Mouse (Mus musculus) gastrocnemius, postnatal 36 days (tissue): ENCODE measurements around the gene Fam19a2. TPM values are rescaled to one million over a fixed set of nuclear protein-coding genes. Genes with fewer than 3 reads are reported as not detected.

Experiments
- DNase-seq, 2 experiments: peaks; one replicate each; pipeline ENCODE4 v3.0.0; 2022
- intact Hi-C: fragments of 180-260 bp; cut with DNase I; formaldehyde crosslinking; loops from one replicate; pipeline ENCODE4 v1.15.1; 2025
- total RNA-seq, 2 experiments: library from RNA; stranded (reverse); gene quantifications; 2 replicates each; pipeline ENCODE4 v1.2.3; 2021

Gene Fam19a2
- total RNA-seq, 2 experiments from 2014 or later: 0.05 TPM; not detected in 1

DNA sequence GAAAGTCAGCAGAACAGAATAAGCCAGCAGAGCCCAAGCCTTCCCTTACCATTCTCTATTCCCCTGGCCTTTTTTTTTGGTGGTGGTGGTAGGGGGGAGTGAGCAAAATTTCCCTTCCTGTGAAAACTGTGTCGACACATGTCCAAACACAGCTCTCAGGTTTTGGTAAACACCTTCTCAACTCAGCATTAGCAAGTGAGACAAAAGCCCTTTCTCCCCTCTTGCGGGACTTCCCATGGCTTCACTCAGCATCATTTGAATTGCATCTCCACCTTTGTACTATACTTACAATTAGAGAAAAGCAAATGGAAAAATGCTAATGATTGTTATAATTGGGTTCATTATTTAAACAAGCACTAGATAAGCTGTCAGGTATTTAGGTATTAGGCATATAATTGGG is 119.5 kb downstream of the Fam19a2 start:
- intact Hi-C loops: no loop called here
- no peak for DNase-seq

DNA sequence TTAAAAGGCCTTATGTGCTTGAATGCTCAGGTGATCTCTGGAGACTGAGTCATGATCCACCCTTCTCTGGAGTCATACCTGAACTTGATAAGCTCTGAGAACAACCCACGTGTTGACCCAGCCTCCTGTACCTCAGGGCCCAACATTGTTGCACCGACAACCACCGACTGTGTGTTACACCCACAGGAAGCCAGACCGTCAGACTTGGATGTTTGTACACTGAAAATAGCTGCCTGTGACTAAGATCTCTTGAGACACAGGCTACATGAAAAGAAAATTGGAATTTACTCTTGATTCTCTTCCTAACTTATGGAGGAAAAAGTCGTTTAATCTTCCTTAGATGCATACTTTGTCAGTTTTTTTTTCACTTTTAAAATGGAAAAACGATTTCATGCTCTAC is 121.8 kb downstream of the Fam19a2 start:
- intact Hi-C loops: no loop called here
- DNase-seq: no peak

DNA sequence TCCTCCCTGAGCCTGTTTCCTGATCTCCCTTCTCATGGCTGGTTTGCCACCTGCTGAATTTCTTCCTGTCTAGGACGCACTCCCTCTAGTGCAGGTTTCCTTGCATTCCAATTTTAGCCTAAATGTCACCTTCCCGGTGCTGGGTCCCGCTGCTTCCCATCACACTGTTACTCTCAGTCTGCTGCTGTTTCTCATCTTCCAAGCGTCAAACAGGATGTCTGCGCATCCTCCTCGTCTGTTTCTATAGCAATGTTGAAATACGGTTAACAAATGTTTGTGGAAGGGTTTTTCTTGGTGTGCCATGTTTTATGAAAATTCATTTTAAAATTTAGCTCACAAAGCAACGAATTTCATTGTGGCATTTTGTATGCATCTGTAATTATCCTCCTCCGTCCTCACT is 131.6 kb downstream of the Fam19a2 start:
- intact Hi-C loops: no loop called here
- no peak for DNase-seq

DNA sequence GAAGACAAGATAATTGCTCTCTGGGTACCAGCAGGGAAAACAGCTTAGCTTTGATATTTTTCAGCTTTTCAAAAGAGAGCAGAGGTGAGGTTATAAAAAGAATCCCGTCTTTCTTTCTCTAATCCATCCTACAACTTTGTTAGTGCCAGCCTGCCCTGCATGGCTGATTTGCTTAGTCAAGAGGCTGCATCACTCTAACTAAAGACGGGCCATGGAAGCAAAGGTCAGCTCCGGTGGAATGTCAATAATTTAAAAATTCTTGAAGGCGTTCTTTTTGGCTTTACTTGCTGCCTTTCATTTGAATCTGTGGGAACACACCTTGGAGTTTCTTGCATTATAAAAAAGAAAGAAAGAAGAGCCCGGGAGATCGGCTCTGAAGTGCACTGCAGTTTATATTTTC is 134.3 kb downstream of the Fam19a2 start:
- DNase-seq: no peak
- intact Hi-C loops: no loop called here

DNA sequence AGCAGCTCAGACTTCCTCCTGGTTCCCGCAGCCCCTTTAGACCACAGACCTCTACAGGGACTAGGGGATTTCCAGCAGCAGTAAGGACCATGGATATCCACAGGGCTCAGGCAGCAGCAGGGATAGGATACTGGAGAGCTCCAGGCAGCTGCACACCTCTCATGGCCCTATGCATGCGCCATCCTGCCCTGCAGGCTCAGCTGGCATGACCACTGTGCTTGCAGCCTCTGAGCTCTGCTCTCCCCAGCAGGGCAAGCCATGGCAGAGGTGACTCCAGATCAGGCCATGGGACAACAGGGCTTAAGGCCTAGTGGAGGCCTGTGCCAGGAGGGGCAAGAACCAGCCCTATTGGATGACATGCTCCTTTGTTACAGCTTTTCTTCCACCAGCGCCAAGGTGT is 137.4 kb downstream of the Fam19a2 start:
- DNase-seq: no peak
- intact Hi-C loops: no loop called here

DNA sequence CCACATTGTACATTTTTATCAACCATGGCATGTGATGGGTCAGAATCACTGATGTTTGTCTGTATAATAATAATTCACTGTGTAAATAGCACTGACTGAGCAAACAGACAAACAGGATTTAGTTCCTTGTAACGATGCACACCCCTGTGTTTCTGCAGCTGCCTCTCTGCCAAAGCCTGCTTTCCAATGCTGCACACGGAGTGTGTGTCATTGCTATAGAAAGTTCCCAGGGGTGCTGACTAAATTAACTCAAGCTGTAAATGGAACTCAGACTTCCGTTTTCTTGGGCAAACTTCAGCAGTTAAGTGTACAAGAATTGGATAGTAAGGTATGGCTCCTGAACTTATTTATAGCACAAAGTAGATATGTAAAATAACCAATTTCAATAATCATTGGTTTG is 138.7 kb downstream of the Fam19a2 start:
- intact Hi-C loops: no loop called here
- DNase-seq: no peak

DNA sequence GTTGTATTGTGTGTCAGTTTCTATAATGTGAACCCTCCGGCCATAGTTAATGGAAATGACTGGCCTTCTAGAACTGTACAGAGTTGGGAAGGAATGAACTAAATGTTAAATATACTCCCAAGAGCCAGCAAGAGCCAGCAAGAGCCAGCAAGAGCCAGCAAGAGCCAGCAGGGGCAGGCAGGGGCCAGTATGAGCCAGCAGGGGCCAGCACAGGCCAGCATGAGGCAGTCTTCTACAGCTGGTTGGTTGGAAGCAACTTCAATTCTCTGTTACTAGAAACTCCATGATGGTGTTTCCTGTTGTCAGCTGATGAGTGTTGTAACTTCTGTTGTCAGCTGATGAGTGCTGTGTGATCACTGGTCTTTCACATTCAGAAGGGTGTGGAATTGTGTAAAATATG is 151.2 kb downstream of the Fam19a2 start:
- intact Hi-C loops: no loop called here
- DNase-seq: no peak

DNA sequence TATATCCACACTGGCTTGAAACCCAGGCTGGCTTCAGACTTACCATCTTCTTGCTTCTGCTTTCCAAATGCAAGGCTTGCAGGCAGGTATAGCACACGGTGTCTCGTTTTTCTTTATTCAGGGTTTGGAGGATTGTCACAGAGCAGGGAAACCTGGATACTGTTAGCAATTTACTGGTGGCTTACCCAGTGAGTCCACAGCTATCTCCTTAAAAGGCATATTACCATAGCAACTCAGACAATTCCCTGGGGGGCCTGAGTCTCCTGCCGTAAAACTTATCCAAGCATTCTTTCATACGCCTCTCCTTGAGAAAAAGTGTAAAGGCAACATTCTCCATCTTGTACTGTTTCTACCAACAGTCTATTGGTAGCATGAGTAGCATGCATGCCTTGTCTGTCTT is 152.2 kb downstream of the Fam19a2 start:
- DNase-seq: no peak
- intact Hi-C loops: no loop called here

DNA sequence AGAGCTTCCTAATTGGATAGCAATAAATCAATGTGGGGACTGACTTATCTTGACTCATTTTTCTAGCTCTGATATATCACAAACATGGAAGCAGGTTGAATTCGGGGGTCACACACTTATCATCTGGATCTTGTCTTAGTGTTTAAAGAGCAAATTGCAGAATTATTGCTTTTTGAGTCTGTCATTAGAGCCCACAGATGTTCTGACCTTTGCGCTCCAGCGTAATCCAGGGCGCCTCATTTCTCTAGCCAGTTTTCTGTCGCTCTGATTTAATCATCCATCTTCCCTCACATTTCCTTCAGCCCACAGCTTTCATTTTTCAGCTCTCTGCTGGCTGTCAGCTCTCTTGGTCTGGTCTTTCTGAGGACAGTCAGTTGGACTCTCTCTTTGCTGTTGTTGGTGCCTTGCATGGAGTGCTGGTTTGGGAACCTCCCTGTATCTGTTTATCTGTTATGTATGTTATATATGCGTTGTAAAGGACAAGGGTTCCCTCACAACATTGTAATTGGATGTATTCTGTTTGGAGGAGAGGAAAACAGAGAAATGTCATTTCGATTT is 154.9 kb downstream of the Fam19a2 start:
- DNase-seq: no peak
- intact Hi-C loops: no loop called here

DNA sequence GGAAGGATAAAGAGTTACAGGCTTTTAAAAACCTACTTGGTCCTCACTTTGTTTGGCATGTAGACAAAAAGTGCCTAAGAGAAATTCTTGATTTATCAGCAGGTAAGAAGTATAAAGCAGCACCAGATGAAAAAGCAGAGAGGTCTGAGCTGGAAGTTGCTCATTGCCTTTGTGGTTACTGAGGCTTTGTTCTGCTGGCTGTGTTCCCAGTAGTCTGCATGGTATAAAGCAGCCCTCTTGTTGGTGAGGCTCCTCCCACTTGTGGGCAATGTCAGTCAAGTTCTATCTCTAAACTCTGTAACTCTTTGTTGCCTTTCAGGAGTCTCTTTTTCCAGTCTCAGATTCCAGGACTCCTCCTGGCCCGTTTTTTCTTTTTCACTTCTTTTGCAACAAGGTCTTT is 156.5 kb downstream of the Fam19a2 start:
- intact Hi-C loops: no loop called here
- DNase-seq: no peak

DNA sequence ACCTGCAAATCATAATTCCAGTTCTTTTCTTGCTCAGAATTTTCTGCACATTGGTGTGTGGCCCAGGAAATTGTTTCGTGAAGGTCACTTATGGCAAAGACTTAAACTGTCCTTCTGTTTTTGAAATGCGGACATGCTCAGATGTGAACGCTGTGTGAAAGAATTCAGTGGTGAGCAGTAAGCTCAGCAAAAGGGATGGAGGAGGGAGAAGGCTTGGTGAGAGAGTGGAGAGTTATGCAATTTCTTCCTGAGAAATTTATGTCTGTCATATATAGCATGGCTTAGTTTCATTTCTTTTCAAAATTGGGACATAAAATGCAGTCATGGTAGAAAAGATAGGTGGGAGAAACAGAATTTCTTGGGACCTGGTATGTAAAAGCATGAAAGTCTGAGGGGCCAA is 160.7 kb downstream of the Fam19a2 start:
- no peak for DNase-seq
- intact Hi-C loops: no loop called here

DNA sequence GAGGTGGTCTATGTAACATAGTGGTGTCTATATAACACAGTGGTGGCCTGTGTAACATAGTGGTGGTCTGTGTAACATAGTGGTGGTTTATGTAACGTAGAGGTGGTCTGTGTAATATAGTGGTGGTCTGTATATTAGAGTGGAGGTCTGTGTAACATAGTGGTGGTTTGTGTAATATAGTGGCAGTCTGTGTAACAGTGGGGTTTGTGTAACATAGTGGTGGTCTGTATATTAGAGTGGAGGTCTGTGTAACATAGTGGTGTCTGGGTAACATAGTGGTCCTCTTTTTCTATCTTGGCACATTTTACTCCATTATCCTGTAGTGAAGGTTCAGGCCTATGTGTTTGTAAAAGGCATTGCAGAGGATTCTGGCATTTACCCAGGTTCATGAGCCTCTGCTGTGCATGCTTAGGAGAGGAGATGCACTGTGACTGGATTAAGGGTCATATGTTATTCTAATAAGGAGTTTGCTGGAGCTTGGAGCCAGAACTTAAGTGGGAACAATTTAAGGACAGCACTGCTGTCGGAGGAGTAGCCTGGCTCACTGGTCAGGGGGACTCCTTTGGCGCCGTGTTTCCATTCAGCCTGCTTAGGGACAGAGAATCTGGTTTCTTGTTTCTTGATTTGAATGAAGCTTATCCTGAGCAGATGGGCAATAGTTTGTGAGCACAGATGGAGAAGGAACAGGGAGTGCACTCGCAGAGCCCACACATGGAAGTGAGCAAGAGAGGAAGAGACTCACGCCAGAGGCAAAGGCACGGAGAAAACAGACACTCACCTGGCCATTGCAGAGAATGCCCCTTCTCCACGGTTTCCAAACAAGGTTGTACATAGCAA is 162.9 kb downstream of the Fam19a2 start:
- intact Hi-C loops: no loop called here
- DNase-seq: no peak

DNA sequence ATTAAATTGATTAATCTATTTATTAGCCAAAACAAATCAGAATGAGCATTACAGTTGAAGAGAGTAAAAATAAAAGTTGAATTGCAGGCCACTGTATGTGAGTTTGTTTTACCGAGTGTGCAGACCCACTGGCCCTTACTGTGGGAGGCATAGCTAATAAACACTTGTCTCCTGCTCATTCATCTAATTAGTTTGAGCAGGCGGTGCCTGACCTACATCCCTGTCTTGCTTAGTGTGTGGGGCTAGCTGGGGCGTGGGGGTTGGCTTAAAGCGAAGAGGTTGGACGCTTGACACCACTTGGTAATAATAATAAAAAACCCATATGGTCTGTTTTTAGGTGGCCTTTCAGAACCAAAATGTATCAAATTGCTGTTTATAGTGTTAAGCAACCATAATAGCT is 167.8 kb downstream of the Fam19a2 start:
- no peak for DNase-seq
- intact Hi-C loops: no loop called here

DNA sequence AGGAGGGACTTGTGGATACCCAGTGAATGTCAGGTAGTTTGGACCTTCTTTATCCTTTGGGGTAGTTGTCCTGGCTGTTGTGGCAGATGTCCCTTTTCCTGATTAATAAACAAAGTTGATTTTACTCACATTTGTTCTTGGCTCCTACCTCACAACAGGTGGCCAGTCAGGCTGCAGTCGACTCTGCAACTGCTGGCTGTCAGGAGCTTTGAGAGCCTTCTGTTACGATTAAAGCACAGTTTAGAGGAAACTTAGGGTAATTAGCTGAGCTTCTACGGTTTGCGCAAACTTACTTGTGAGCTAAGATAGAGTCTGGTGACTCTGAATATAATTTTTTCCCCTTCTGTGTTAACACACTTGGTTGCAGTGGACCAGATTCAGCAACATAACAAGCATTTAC is 173.8 kb downstream of the Fam19a2 start:
- intact Hi-C loops: no loop called here

DNA sequence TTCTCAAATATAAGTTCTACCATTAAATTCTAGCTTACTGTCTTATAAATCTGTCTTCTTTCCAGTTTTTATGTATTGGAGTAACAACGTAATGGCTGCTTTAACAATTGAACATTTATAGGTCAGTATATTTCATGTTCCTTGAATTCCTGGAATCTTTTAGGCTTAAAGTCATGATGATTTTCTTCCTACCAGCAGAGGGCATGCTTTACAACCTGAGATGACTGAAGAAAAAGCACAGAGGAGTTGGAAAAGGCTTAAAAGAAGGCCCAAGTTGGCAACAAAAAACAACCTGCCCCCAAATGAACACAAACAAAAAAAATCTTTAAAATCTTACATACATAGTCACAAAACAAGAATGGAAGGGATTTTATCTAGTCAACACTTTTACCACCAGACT is 193.0 kb downstream of the Fam19a2 start:
- intact Hi-C loops: no loop called here
- DNase-seq: no peak

More for the DNA sequence above, 173.8 kb downstream of the Fam19a2 start:
- DNase-seq: no peak

DNA sequence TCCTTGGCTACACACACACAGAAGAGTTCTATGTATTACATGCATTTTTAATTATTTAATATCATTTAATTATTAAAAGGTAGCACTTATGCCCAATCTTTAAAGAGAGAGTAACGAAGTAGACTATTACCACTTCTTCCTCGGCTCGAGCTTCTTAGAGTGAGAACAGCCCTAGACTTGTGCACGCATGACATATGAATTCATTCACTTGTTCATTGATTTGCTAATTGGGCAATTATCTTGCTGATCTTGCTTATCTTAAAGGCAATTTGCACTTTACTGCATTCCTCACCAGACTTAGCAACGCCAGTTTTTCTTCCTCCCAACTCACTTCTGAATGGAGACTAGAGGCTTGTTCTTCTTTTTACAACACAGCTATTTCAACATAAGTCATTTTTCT is 196.7 kb downstream of the Fam19a2 start:
- intact Hi-C loops: no loop called here
- no peak for DNase-seq

DNA sequence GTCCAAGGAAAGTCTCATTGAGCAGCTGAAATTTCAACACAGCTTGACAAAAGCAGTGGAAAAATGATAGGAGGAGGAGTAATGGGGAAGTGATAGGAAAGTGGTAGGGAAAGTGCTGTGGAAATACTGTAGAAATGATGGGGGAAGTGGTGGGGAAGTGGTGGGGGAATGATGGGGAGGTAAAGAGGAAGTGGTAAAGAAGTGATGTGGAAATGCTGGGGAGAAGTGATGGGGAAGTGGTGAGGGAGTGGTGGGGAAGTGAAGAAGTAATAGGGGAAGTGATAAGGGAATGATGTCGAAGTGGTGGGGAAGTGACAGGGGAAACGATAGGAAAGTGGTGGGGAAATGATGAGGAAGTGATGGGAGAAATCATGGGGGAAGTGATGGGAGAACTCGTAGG is 198.5 kb downstream of the Fam19a2 start:
- intact Hi-C loops: no loop called here
- DNase-seq: no peak

DNA sequence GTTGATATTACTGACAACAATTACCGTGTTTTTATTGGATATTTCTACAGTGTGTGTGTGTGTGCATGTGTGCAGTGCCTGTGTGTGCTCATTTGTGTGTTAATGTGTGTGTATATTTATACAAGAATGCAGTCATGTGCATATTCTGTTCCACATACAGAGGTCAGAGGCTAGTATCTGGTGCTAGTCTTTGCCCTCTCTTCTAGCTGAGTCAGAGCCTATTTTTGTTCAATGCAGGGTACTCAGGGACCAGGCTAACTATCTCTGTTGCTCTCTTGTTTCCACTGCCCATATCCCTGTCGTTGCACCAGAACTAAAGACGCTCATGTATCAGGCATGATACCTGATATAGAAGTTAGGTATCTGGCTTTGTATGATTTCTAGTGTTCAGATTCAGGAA is 251.0 kb downstream of the Fam19a2 start:
- intact Hi-C loops: no loop called here
- no peak for DNase-seq

DNA sequence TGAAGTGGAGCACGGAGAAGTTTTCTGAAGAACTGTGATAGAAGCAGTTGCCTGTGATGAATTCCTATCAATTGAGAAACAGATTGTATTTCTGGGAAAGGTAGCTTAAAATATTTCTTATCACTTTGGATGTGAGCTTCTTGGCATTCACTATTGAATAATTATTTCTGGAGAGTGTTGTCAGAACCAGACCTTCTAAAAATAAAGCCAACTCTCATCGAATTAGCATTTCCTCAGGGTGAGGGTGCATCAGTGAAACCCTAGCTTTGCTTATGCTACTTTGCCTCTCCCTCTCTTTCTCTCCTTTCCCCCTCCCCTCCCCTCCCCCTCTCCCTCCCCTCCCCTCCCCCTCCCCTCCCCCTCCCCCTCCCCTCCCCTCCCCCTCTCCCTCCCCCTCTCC is 256.8 kb downstream of the Fam19a2 start:
- intact Hi-C loops: no loop called here
- DNase-seq: no peak

DNA sequence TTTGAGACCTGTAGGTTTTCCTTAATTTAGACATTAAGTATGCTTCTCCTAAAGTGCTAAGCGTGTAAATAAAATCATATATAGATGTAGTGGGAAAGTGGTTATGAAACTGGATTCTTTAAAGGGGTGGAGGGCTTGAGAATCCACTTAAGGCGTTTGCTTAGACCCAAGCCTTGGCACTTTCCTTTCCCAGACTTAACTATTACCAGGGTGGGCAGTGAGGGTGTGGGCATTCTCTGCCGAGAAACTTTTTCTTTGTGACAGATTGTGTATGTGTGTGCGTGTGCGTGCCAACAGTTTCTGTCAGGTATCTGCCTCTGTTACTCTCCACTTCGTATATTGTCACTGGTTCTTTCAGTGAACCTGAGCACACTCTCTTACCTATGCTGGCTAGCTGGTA is 257.4 kb downstream of the Fam19a2 start:
- DNase-seq: no peak
- intact Hi-C loops: no loop called here

DNA sequence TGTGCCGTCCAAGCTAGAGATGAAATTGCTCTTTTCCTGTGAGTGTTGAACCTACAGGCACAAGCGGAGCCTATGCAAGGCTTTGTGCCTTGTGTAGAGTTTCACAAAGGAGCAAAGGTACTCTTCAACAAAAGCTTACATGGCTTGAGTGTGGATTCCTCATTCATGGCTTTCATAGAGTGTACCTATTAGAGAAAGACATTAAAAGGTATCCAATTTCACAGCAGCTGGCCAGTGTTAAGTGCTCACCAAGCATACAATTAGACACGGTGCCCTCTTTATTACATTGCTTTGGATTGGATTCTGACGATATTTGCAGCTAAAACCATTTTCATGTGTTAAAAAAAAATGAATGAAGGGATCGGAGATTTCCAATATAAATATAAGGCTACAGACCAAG is 261.6 kb downstream of the Fam19a2 start:
- no peak for DNase-seq
- intact Hi-C loops: no loop called here

DNA sequence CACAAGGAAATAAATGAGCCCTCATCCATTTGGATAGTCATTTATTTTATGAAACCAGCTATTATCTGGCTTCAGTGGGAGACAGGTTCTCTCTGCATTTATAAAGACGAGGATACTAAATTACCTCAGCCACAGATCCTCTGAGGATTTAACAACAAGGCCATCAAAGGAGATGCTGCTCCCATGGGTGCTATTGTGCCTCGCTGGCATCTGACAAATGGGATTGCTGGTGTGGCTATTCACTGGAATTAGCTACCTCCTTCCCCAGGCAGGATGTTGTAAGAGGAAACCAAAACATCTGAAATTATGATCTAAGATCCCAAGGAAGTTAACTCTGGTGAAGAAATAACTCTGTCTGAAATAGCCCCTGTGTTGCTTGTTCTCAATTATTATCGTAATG is 262.3 kb downstream of the Fam19a2 start:
- intact Hi-C loops: no loop called here
- DNase-seq: no peak

DNA sequence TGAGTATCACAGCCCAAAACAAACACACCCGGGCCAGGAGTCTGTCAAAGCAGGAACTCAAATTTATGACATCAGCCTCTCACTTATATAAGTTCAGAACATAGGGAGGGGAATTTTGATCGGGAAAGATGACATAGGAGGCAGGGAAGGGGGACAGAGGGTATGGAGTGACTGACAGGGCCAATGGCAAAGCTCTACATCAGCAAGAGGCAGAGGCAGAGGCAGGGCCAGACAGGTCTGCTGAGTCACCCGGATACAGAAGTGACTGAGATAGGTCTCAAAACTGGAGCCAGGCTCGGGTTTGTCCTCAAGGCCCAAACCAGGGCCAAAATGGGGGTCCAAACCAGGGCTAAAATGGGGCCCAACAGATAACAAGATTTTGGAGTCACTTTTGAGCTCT is 272.3 kb downstream of the Fam19a2 start:
- intact Hi-C loops: no loop called here
- DNase-seq: no peak
